Mouse (Mus musculus) forebrain, embryonic 16.5 days (tissue): ENCODE measurements at regions not wholly inside any gene's neighbourhood (a gene's known extent, or its start where the extent isn't known, plus 50 kb on each side); places are given as distances from the start of the nearest gene placed in this dataset.
"Not testable (repeated sequence)": the region's sequence is repeated elsewhere in the genome, so short reads cannot be mapped to it uniquely, and the experiment has no call there.

Experiments
- ATAC-seq: fragments of 200-750 bp; cut with Nextera tagmentation; 2 replicates; pipeline ENCODE4 v1.8.0; 2017; ENCODE audit warnings: mild to moderate bottlenecking, moderate library complexity
- H3K27ac ChIP-seq: fragments of 300-500 bp; sonication (generic); 2 replicates; pipeline ENCODE4 v1.5.1; 2014; ENCODE audit warnings: low read length, control low read depth
- H3K27me3 ChIP-seq: fragments of 300-500 bp; sonication (generic); replicated peaks from 2 replicates; pipeline ENCODE4 v1.6.1; 2014; ENCODE audit warnings: low read length; ENCODE audit not compliant: control insufficient read depth, insufficient read depth
- H3K36me3 ChIP-seq: fragments of 300-500 bp; sonication (generic); 2 replicates; pipeline ENCODE4 v1.6.1; 2014; ENCODE audit not compliant: control insufficient read depth, insufficient read depth
- H3K4me1 ChIP-seq: fragments of 300-500 bp; sonication (generic); replicated peaks from 2 replicates; pipeline ENCODE4 v1.6.1; 2014; ENCODE audit warnings: low read length; ENCODE audit not compliant: control insufficient read depth, insufficient read depth
- H3K4me2 ChIP-seq: fragments of 300-500 bp; sonication (generic); 2 replicates; pipeline ENCODE4 v1.6.1; 2014; ENCODE audit warnings: mild to moderate bottlenecking, low read length, control low read depth
- H3K4me3 ChIP-seq: fragments of 300-500 bp; sonication (generic); replicated peaks from 2 replicates; pipeline ENCODE4 v1.5.1; 2014; ENCODE audit warnings: mild to moderate bottlenecking, low read length, control low read depth
- H3K9ac ChIP-seq: fragments of 300-500 bp; sonication (generic); replicated peaks from 2 replicates; pipeline ENCODE4 v1.6.1; 2014; ENCODE audit warnings: low read depth, low read length, control low read depth
- H3K9me3 ChIP-seq: fragments of 300-500 bp; sonication (generic); 2 replicates; pipeline ENCODE4 v1.6.1; 2016; ENCODE audit warnings: low read length; ENCODE audit not compliant: control insufficient read depth
- WGBS: fragments of 180-500 bp; shearing (Covaris S2); extraction: QIAGEN DNeasy Blood & Tissue Kit; methylation state at CpG from one replicate; pipeline ENCODE4 v1.1.7; 2014; 5-methylcytosine and 5-hydroxymethylcytosine counted together

- H3K9ac ChIP-seq, ATAC-seq, H3K4me2 ChIP-seq, H3K4me1 ChIP-seq, H3K9me3 ChIP-seq, H3K27ac ChIP-seq, H3K36me3 ChIP-seq, H3K27me3 ChIP-seq, H3K4me3 ChIP-seq: not testable (repeated sequence)
Measured at GRCm38 (mm10) chr15:19980625-19981024, 468.4 kb upstream of the Cdh12 start.

- not testable (repeated sequence) for H3K4me3 ChIP-seq, H3K36me3 ChIP-seq, H3K27ac ChIP-seq, H3K4me2 ChIP-seq, H3K9me3 ChIP-seq, ATAC-seq, H3K4me1 ChIP-seq, H3K9ac ChIP-seq, H3K27me3 ChIP-seq
- 37% methylated on average over 2 of the region's 2 CpGs for WGBS
Measured at GRCm38 (mm10) chr15:19985001-19985400, 464.1 kb upstream of the Cdh12 start.

- Histone ChIP-seq H3K27ac (no peak overlapping the region), H3K36me3 (no peaks in the 10 kb centered on the region), H3K9me3 (no peaks in the 10 kb centered on the region), H3K9ac (no peak overlapping the region), H3K4me3 (no peak overlapping the region), H3K27me3 (no peaks in the 10 kb centered on the region), H3K4me2 (no peak overlapping the region), H3K4me1 (no peaks in the 10 kb centered on the region)
- 49% methylated on average over 1 of the region's 1 CpGs for WGBS
- peak; percentile 72 for ATAC-seq
Measured at GRCm38 (mm10) chr15:20031772-20032171, 417.3 kb upstream of the Cdh12 start.

GRCm38 (mm10) chr15:20034382-20034781 lies 414.7 kb upstream of the Cdh12 start:
- no peaks in the 10 kb centered on the region for H3K9me3 ChIP-seq
- H3K27ac ChIP-seq: no peak overlapping the region
- H3K4me1 ChIP-seq: no peaks in the 10 kb centered on the region
- no peaks in the 10 kb centered on the region for H3K27me3 ChIP-seq
- no peaks in the 10 kb centered on the region for H3K36me3 ChIP-seq
- H3K4me2 ChIP-seq: no peak overlapping the region
- WGBS: 85% methylated on average over 2 of the region's 2 CpGs
- no peak overlapping the region for H3K4me3 ChIP-seq
- no peak for ATAC-seq
- H3K9ac ChIP-seq: no peak overlapping the region

GRCm38 (mm10) chr15:20038550-20039435 lies 410.3 kb upstream of the Cdh12 start:
- WGBS: 67% methylated on average over 2 of the region's 2 CpGs
- Histone ChIP-seq H3K27me3 (no peaks in the 10 kb centered on the region), H3K9ac (no peak overlapping the region), H3K9me3 (no peaks in the 10 kb centered on the region), H3K4me3 (no peak overlapping the region), H3K27ac (peak overlapping the region; percentile 6; the same call in 1 of the 2 replicates), H3K4me2 (no peak overlapping the region), H3K36me3 (no peaks in the 10 kb centered on the region), H3K4me1 (no peaks in the 10 kb centered on the region)
- peak; percentile 65 for ATAC-seq

- H3K4me3 ChIP-seq: no peak overlapping the region
- H3K27me3 ChIP-seq: no peaks in the 10 kb centered on the region
- H3K4me1 ChIP-seq: no peaks in the 10 kb centered on the region
- H3K9ac ChIP-seq: no peak overlapping the region
- 80% methylated on average over 2 of the region's 2 CpGs for WGBS
- no peaks in the 10 kb centered on the region for H3K36me3 ChIP-seq
- no peak overlapping the region for H3K27ac ChIP-seq
- no peaks in the 10 kb centered on the region for H3K9me3 ChIP-seq
- no peak for ATAC-seq
- no peak overlapping the region for H3K4me2 ChIP-seq
Measured at GRCm38 (mm10) chr15:20040041-20040440, 409.0 kb upstream of the Cdh12 start.

GRCm38 (mm10) chr15:20084958-20085357 lies 364.1 kb upstream of the Cdh12 start:
- 77% methylated on average over 2 of the region's 2 CpGs for WGBS
- H3K4me1 ChIP-seq: no peaks in the 10 kb centered on the region
- no peaks in the 10 kb centered on the region for H3K9me3 ChIP-seq
- no peak overlapping the region for H3K27ac ChIP-seq
- no peak overlapping the region for H3K4me2 ChIP-seq
- H3K9ac ChIP-seq: no peak overlapping the region
- no peak overlapping the region for H3K4me3 ChIP-seq
- no peak for ATAC-seq
- no peaks in the 10 kb centered on the region for H3K36me3 ChIP-seq
- H3K27me3 ChIP-seq: no peaks in the 10 kb centered on the region

GRCm38 (mm10) chr15:20089780-20090179 lies 359.3 kb upstream of the Cdh12 start:
- H3K36me3 ChIP-seq: no peaks in the 10 kb centered on the region
- no peaks in the 10 kb centered on the region for H3K9me3 ChIP-seq
- H3K27me3 ChIP-seq: no peaks in the 10 kb centered on the region
- no peak overlapping the region for H3K9ac ChIP-seq
- no peak overlapping the region for H3K4me3 ChIP-seq
- H3K27ac ChIP-seq: no peak overlapping the region
- no peaks in the 10 kb centered on the region for H3K4me1 ChIP-seq
- peak; percentile 40; the same call in 1 of the 2 replicates for ATAC-seq
- H3K4me2 ChIP-seq: no peak overlapping the region

GRCm38 (mm10) chr15:20090522-20090921 lies 358.5 kb upstream of the Cdh12 start:
- H3K4me3 ChIP-seq: no peak overlapping the region
- H3K36me3 ChIP-seq: no peaks in the 10 kb centered on the region
- no peaks in the 10 kb centered on the region for H3K9me3 ChIP-seq
- H3K4me2 ChIP-seq: no peak overlapping the region
- 41% methylated on average over 3 of the region's 3 CpGs for WGBS
- H3K27me3 ChIP-seq: no peaks in the 10 kb centered on the region
- H3K4me1 ChIP-seq: no peaks in the 10 kb centered on the region
- no peak overlapping the region for H3K27ac ChIP-seq
- no peak for ATAC-seq
- no peak overlapping the region for H3K9ac ChIP-seq

- WGBS: 16% methylated on average over 1 of the region's 1 CpGs
- Histone ChIP-seq H3K9me3 (no peaks in the 10 kb centered on the region), H3K9ac (no peak overlapping the region)
Measured at GRCm38 (mm10) chr15:20095764-20096163, 353.3 kb upstream of the Cdh12 start.

More at GRCm38 (mm10) chr15:20095764-20096163, 353.3 kb upstream of the Cdh12 start:
- Histone ChIP-seq H3K36me3 (no peaks in the 10 kb centered on the region), H3K27ac (no peak overlapping the region), H3K27me3 (no peaks in the 10 kb centered on the region), H3K4me3 (no peak overlapping the region), H3K4me1 (no peaks in the 10 kb centered on the region), H3K4me2 (no peak overlapping the region)
- no peak for ATAC-seq
